Mouse (Mus musculus): ENCODE data around the gene Sox5. TPM values are rescaled to one million over a fixed set of nuclear protein-coding genes. Genes with fewer than 3 reads are reported as not detected.

Gene Sox5
- total RNA-seq, 1 experiment from 2014 or later: 0.67 TPM

DNA sequence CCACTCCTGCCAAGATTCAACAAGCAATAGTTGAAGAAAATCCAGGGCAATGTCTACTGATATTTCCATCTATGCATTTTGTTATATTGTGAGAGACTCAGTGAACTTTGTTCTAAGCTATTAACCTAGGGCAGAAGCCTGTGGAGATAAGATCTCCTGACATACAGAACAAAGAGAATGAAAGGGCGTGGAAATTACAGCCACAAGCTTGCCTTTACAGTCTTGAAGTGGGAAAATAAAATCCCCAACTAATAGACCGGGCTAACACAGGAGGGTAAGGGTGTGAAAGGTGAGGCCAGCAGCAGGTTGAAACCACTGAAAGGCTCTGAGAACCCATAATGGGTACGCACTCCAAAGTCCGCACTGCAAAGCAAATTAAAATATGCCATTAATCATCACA is 449.8 kb downstream of the Sox5 start:
- ATAC-seq (replicated peaks; ENCODE audit: insufficient number of reproducible peaks, low FRiP score, low TSS enrichment, poor library complexity, severe bottlenecking): no peak

DNA sequence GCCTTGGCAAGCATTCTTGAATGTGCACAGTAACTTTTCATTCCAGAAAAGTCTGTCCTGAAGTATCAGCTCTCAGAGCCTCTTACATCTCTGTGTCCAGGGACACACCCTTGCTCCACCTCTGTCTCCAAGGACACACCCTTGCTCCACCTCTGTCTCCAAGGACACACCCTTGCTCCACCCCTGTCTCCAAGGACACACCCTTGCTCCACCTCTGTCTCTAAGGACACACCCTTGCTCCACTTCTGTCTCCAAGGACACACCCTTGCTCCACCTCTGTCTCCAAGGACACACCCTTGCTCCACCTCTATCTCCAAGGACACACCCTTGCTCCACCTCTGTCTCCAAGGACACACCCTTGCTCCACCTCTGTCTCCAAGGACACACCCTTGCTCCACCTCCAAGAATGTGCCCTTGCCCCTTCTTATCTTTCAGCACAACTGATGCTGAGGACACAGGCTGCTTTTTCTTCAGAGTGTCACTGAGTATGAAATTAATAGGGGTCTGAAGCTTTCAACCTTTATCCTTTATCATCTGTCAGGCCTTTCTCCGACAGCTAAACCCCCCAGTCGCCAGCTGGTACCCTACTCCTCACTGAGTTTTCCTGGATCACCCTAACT is 452.4 kb downstream of the Sox5 start:
- ATAC-seq (replicated peaks; ENCODE audit: insufficient number of reproducible peaks, low FRiP score, low TSS enrichment, poor library complexity, severe bottlenecking): no peak

DNA sequence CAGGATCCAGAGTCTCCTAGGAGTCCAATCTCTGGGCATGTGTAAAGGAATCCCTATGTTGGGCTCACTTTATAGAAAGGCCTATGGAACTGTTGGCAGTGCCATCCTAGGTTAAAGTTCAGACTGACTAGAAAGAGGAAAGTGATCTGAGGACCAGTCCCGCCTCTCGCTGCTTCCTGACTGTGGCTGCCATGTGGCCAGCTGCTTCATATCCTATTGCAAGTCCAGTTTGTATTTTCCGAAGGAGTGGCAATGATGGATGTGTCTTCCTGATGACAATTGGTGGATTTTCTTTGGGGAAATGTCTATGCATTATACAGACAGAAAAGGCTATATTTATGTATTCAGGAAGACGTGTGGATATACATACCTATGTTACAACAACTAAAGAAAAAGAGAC is 453.0 kb downstream of the Sox5 start:
- no peak for ATAC-seq (replicated peaks; ENCODE audit: insufficient number of reproducible peaks, low FRiP score, low TSS enrichment, poor library complexity, severe bottlenecking)

DNA sequence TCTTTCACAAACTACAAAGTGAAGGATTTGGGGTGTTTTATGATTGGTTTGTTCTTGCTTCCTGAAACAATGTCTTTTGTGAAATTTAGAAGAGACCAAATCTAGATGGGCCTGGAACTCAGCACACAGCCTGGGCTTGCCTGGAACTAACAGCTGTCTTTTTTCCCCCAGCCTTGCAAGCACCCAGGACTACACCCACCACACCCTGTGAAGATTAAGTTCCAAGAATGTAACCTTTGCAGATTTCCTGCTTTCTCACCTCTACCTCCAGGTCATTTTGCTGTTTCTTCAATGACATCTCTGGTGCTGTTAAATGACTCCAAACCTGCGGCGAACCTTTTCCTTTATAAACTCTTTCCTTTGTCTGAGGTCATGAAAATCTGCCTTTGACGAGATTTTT is 455.0 kb downstream of the Sox5 start:
- ATAC-seq (replicated peaks; ENCODE audit: insufficient number of reproducible peaks, low FRiP score, low TSS enrichment, poor library complexity, severe bottlenecking): no peak

DNA sequence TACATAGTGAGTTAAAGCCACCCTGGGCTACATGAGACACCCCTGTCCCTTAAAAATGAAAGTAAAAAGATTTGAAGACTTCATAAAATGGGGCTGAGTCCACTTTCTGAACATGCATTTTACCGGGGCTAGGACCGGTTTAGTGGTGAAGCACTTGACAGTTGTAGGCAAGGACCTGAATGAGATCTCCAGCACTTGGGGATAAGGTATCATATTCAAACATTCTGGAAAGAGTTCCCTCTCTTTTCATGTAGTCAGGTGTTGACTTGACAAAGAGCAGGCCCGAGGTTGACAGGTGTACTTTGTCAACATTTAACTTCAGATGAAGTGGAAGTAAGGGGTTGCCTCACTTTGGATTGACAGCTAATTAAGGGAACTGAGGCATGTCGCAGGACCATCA is 458.4 kb downstream of the Sox5 start:
- ATAC-seq (replicated peaks; ENCODE audit: insufficient number of reproducible peaks, low FRiP score, low TSS enrichment, poor library complexity, severe bottlenecking): no peak

DNA sequence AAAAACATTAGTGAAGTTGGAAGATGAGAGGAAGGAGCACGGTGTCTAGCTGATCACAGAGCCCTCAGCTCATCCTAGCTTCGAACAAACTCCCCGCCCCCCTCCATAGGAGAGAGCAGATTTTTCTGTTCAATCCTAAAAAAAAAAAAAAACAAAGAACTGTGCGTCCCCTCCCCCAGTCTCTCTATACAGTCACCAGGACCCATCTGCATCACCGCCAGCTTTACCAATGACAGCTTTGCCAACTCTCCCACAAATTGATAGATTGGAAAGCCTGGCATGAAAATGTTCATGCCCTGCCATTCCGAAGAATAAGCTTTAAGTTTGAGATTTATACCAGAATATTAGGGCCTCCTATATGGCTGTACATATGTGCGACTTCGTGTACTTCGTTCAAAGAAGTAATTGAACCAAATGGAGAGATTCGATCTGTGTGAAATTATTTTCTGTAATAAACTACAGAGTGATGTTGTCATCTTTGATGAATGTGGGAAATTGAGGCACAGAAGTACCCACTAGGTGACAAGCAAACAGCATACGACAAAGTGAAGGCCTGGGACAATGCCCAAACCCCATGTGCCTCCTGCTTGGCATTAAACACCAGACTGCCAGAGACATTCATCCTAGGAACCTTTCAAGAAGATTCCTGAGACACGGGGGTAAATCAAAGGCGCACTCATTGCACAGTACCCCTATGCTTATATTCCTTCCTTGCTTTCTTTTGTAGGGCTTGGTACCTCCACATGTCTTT is 459.3 kb downstream of the Sox5 start:
- no peak for ATAC-seq (replicated peaks; ENCODE audit: insufficient number of reproducible peaks, low FRiP score, low TSS enrichment, poor library complexity, severe bottlenecking)

DNA sequence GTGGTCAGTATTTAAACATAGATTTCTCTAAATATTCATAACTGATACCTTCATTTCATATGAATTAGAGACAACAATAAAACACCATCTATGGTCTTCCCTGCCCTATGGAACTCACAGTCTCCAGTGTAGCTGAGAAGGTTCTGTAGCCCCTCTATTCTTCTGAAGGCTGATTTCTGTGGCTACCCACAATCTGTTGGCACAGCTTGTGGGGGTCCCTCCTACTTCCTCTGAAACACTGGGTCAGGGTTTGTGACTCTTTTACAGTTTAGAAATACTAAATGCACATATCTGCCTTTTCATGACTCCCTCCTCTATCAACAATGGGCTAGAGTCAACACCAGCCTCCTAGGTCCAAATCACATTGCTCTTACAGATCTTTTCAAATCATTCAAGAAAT is 461.4 kb downstream of the Sox5 start:
- no peak for ATAC-seq (replicated peaks; ENCODE audit: insufficient number of reproducible peaks, low FRiP score, low TSS enrichment, poor library complexity, severe bottlenecking)

DNA sequence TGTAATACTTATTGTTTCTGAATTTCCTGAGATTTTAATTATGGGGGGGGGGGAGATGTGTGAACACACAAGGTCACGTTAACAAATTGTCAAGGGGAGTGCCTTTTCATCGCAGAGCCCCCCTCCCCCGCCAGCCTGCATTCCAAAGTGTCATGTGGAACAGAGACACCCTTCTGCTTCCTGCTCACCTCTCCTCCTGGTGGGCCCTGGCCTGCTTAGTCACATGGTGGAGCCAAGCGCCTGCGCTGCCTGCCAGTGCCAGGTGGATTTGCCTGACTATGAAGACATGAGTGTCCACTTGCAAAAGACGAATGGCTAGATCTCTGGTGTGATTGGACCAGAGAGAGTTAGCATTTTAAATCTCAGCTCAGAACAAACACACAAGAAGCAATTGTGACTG is 462.1 kb downstream of the Sox5 start:
- ATAC-seq (replicated peaks; ENCODE audit: insufficient number of reproducible peaks, low FRiP score, low TSS enrichment, poor library complexity, severe bottlenecking): no peak

DNA sequence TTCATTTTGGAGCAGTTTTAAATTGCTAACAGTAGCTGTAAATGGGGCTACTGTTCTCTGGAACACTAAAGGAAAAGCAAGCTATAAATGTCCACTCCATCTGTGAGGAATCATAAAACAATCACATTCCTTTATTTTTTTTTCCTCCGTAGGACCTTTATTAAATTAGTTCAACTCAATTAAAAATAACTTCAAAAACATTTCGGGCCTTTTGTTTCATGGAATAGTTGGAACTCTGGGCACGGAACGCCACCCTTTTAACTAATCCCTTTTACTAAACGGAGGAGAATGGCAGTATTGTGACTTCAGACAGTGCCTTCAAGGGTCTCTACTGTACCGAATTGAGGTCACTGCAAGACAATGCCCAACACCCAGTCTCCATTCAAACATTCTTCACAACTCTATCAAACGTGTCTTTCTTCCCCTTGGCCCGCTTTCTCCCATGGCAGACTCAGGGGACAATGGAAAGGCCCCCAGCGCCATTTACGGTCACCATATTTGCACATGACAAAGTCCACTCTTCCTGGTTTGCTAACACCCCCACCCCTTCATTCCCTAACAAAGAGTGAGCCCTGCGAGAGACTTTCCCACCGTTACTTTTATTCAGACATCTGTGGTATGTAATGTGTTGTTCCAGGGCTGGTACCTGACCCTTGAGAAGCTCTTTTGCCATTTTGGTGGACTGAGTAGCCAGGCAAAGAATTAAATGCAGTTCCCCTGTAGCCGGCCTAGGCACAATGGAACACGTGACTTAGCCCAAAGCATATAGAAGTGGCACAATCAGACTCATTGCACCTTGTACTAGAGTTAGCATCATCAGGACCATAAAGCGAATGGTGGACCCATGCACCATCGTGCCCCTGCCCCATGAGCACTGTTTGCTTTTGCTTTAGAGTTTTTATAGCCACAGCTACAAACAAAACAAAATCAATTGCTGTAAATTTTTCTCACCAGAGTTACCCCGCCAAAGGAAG is 468.7 kb downstream of the Sox5 start:
- ATAC-seq (replicated peaks; ENCODE audit: insufficient number of reproducible peaks, low FRiP score, low TSS enrichment, poor library complexity, severe bottlenecking): no peak

DNA sequence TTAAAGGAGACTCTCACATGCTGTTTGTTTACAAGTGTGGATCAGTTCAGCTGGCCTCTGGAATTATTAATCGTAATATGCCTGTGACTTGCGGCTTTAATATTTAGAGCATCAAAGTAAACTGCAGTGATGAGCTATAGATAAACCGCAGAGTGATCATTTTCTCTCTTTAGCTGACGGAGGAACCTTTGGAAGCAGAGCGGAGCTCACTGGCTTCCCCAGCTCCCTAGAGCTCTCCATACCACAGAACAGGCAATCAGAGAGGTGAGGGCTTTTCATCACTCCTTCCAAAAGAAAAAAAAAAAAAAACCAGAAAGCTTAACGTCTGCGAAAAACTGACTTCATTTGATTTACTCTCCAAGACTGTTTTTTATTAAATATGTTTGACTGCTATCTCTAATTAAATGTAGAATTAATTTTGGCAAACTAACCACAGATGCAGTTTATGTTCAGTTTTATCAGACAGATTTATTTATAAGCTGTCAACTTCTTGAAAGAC is 469.4 kb downstream of the Sox5 start:
- ATAC-seq (replicated peaks; ENCODE audit: insufficient number of reproducible peaks, low FRiP score, low TSS enrichment, poor library complexity, severe bottlenecking): no peak

DNA sequence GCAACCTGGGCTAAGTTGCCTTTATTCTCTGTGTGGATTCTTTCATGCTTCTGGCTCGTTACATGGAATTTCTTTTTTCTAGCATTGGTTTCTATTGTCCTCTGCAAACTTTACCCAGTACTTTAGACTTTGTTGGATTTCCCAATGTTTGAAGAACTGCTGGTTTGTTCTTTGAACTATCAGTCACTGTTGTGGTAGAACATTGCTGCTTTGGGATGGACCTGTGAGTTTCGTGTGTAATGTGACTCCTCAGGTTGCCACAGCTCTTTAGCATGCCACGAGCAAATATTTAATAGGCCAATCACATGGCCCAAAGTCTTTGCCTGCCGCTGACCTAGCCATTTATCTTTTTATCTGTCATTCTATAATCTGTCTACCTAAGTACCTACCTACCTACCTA is 470.0 kb downstream of the Sox5 start:
- ATAC-seq (replicated peaks; ENCODE audit: insufficient number of reproducible peaks, low FRiP score, low TSS enrichment, poor library complexity, severe bottlenecking): no peak

DNA sequence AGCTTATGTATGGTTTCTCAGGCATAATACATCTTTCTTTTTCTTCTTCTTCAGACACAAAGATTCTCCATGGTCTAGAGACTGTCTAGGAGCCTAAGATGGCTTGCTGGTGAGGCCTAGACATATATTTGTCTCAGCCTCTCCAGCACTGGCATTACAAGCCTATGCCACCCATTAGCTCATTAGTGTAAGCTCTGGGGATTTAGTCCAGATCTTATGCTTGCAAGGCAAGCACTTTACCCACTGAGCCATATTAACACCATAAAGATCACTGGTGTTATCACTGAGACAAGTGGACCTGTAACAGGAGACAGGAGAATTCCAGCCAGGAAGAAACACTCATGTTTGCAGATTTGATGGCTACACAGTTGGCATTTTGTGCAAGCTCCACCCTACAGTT is 472.6 kb downstream of the Sox5 start:
- no peak for ATAC-seq (replicated peaks; ENCODE audit: insufficient number of reproducible peaks, low FRiP score, low TSS enrichment, poor library complexity, severe bottlenecking)

DNA sequence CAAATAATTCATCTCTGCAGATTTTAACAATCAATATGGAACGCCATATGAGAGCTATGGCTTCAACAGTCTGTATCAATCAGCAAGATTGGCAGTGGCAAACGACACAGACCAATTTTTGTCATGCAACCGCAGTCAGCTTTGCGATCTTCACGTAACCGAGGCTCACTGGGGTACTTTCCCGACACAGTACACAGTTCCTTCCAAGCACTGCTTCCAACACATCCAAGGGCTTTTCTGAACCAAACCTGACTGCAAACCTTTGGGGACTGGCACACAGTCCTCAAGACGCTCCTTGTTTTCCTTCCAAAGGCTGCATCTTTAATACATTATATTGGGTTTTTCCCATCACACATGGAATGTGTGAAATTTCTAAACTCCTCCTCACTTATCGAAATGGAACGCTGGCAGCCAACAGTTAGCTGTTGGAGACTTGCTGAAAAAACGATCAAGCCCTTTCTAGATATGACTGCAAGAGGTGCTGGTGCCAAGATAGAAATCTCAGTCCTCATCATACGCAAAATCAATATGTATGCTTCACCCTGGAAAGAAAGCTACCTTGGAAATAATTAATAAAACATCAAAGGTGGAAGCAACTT is 474.1 kb downstream of the Sox5 start:
- no peak for ATAC-seq (replicated peaks; ENCODE audit: insufficient number of reproducible peaks, low FRiP score, low TSS enrichment, poor library complexity, severe bottlenecking)

DNA sequence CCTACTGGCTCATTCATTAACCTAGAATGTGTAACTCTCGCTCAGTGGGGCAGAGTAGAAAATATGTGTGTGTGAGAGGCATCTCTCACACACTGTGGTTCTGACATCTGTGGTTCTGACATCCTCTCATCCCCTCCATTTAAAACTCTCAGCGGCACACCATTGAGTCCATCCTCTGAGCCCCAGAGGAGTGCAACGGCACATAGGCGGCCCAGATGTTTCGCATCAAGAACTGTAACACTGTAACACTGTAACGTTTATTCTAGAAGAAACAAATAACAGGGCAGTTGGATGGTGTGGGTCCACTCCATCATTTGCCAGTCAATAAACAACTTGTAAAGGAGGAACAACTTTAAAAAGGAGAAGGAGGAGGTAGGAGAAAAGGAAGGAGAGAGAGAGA is 479.0 kb downstream of the Sox5 start:
- no peak for ATAC-seq (replicated peaks; ENCODE audit: insufficient number of reproducible peaks, low FRiP score, low TSS enrichment, poor library complexity, severe bottlenecking)

DNA sequence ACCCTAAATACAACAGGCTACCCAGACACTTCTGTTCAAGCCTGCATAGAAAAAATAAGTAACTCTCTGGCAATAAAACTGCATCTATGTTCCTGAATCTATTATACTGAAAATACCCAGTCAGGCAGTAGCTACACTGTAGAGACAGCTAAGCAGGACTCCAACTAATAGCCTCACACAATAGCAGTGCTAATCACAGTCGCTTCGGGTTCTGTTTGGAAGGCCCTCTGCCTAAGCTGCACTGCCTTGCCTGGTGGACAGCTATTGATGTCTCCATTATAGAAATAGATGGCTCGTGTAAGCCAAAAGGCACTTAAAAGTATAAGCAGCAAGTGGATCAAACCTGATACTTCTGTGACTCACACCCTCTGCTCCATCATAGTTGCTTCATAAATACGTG is 480.7 kb downstream of the Sox5 start:
- ATAC-seq (replicated peaks; ENCODE audit: insufficient number of reproducible peaks, low FRiP score, low TSS enrichment, poor library complexity, severe bottlenecking): no peak

DNA sequence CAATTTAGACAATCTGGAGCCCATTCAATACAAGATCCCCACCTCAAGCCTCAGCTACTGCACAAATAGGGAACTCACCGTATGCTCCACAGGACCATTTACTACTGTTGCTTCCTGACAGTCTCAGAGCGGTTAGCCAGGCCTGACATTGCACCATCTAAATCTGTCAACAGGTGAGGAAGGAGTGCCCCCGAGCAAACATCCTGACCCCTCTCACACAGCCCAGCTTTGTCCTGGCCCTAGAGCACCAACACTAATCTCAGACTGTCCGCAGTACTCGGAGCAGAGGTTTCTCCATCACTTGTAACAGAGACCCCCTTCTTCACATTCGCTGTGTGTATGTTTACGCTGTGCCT is 482.3 kb downstream of the Sox5 start:
- no peak for ATAC-seq (replicated peaks; ENCODE audit: insufficient number of reproducible peaks, low FRiP score, low TSS enrichment, poor library complexity, severe bottlenecking)

DNA sequence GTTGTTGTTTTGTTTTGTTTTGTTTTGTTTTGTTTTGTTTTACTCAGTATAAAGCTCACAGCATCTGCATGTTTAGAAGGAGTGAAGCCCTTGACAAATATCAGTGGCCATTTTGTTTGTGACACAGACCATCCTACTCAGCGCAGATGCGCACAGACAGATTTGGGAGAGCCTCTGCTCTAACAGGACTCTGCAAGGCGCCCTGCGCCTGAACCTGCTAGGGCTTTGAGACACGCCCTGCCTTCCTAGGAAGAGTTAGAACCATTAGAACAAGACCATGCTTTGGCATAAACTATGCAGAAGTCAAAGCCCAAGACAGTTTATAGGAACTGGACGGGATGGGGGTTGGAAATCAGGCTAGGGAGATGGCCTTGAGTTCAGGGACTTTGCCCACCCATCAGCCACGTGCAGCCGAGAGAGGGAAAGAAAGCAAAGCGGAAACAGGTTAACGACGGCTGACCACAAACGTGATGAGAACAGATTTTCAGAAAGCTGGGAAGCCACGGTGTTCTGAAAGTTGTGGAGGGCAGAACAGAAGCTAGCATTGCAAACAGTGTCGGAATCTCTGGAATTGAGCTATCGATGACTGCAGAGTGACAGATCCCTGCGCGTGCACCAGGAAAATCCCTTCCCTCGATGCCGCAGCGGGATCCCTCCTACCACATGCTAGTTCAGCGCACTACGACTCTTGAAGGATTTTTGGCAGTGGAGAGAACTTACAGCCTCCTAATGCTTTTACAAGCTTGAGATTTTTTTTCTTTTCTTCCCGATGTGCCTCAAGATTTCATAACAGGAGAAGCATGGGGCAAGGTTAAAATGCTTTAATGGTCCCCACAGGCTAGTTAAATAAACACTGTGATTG is 482.9 kb downstream of the Sox5 start:
- no peak for ATAC-seq (replicated peaks; ENCODE audit: insufficient number of reproducible peaks, low FRiP score, low TSS enrichment, poor library complexity, severe bottlenecking)

DNA sequence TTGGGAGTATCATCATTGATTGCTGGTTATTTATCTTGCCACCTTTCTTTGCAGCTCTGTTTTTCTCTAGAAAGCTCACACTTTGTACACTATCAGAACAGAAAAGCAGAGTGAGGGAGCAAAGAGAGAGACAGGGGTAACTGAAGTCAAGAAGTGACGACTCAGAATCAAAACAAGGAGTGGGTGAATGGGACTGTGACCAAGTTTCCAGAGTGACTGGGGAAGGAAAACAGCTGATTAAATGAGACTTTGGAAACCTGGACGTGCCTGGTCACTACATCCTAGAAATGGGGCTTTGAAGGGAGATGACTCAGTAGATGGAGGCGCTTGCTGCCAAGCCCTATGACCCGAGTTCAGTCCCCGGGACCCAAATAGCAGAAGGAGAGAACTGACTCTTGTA is 483.9 kb downstream of the Sox5 start:
- ATAC-seq (replicated peaks; ENCODE audit: insufficient number of reproducible peaks, low FRiP score, low TSS enrichment, poor library complexity, severe bottlenecking): no peak

All from monocyte, adult 5-6 weeks (primary cell).